Mouse (Mus musculus): ENCODE results near the gene Edaradd.

DNA sequence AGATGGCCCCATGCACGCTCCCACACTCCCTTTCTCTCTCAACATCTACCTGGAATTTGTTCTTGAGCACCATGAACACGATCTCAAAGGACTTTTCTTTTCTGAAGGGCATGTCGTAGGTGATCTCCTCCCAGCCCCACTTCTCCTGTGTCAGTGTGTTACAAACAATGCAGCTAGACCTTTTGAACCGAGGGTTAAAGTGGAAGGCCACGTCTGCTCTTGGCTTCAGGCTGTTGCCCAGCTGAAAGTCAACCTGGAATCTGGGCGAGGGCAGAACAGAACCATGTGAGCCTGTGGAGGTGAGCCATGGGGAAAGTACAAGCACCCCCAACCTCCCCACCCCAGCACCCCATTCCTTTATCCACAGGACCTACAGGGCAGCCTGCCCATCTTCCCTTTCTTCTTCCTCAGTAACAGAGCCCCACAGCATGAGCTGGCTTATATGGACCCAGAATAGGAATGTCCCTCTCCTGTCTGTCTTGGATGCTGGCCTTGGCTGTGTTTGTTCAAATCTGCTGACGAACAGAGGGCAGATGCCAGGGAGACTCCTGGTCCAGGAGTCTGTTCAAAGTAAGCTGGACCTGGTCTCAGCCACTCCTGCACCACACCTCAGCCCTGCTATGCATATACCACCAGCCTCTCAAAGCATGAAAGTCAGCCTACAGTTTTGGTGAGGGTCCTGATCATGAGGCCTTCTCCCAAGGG, 65.4 kb downstream of the Edaradd start:
- TF ChIP-seq POLR2A (IDR thresholded peaks at IDR 0.05; ENCODE audit: borderline replicate concordance, control insufficient read depth, low read depth, low read length) (no peak), CTCF (IDR thresholded peaks at IDR 0.05; ENCODE audit: control insufficient read depth, insufficient read depth, low read length) (no peak)
